12 mouse cellular contexts compared by ENCODE assay signal in genomic region chr9:104594550-104594949, GRCm38 (mm10). TPM values are rescaled to one million over a fixed set of nuclear protein-coding genes. Genes with fewer than 3 reads are reported as not detected.
DNase-seq lines count a peak whose midpoint lies in the region; ATAC-seq and TF ChIP-seq lines count a peak whose summit lies in the region.
"Had no signal": no experiment of that assay in that cellular context is flagged by ENCODE, and none has a peak within 500 bp of the region (broad histone marks: within the 10 kb centered on the region; RNA-seq: fewer than 3 reads in every experiment).

No protein-coding gene starts in this region.

- 26% methylated on average over 5 of the region's 5 CpGs for WGBS in forebrain, embryonic 15.5 days
- 65% methylated on average over 5 of the region's 5 CpGs for WGBS in forebrain, embryonic 11.5 days
- WGBS in midbrain, embryonic 13.5 days: 44% methylated on average over 5 of the region's 5 CpGs
- 54% methylated on average over 5 of the region's 5 CpGs for WGBS in midbrain, embryonic 11.5 days
- 31% methylated on average over 5 of the region's 5 CpGs for WGBS in neural tube, embryonic 15.5 days
- 44% methylated on average over 5 of the region's 5 CpGs for WGBS in intestine, postnatal 0 days

- no peaks in the 10 kb centered on the region for H3K27me3 ChIP-seq in forebrain, embryonic 15.5 days
- H3K27me3 ChIP-seq in forebrain, embryonic 11.5 days (ENCODE audit: control insufficient read depth, insufficient read depth, low read length): no peaks in the 10 kb centered on the region
- 0 out of 2 replicates have a peak, but pooled peaks cover 3% of the 10 kb centered on the region for H3K27me3 ChIP-seq in midbrain, embryonic 13.5 days
- H3K27me3 ChIP-seq in midbrain, embryonic 11.5 days (ENCODE audit: control insufficient read depth, insufficient read depth, low read length): no peaks in the 10 kb centered on the region
- H3K27me3 ChIP-seq in neural tube, embryonic 15.5 days (replicated peaks): peaks cover 11% of the 10 kb centered on the region; the same call in 1 of the 2 replicates
- no peaks in the 10 kb centered on the region for H3K27me3 ChIP-seq in intestine, postnatal 0 days (replicated peaks; ENCODE audit: control insufficient read depth, insufficient read depth, low read length)
- H3K27me3 ChIP-seq: lung, embryonic 15.5 days; neural tube, embryonic 12.5 days had no signal

- TF ChIP-seq CTCF in intestine, postnatal 0 days (IDR thresholded peaks at IDR 0.05; ENCODE audit: low read depth): no peak

- H3K9ac ChIP-seq in forebrain, embryonic 15.5 days (replicated peaks): no peak overlapping the region
- no peak overlapping the region for H3K9ac ChIP-seq in forebrain, embryonic 11.5 days (ENCODE audit: low read length)
- no peak overlapping the region for H3K9ac ChIP-seq in midbrain, embryonic 13.5 days (replicated peaks)
- no peak overlapping the region for H3K9ac ChIP-seq in midbrain, embryonic 11.5 days (ENCODE audit: low read length)
- no peak overlapping the region for H3K9ac ChIP-seq in neural tube, embryonic 15.5 days (replicated peaks)
- H3K9ac ChIP-seq in intestine, postnatal 0 days (ENCODE audit: low read depth, low read length): no peak overlapping the region
- H3K9ac ChIP-seq: lung, embryonic 15.5 days; neural tube, embryonic 12.5 days had no signal

- peak overlapping the region; percentile 42 for H3K27ac ChIP-seq in forebrain, embryonic 15.5 days (replicated peaks)
- no peak overlapping the region for H3K27ac ChIP-seq in forebrain, embryonic 11.5 days (ENCODE audit: low read depth, low read length)
- no peak overlapping the region for H3K27ac ChIP-seq in midbrain, embryonic 13.5 days
- H3K27ac ChIP-seq in midbrain, embryonic 11.5 days (ENCODE audit: low read depth, low read length): no peak overlapping the region
- H3K27ac ChIP-seq in neural tube, embryonic 15.5 days (replicated peaks): peak overlapping the region; percentile 29
- no peak overlapping the region for H3K27ac ChIP-seq in intestine, postnatal 0 days (ENCODE audit: low read depth, low read length)
- H3K27ac ChIP-seq: lung, embryonic 15.5 days; neural tube, embryonic 12.5 days had no signal

- H3K4me3 ChIP-seq in forebrain, embryonic 15.5 days: no peak overlapping the region
- no peak overlapping the region for H3K4me3 ChIP-seq in forebrain, embryonic 11.5 days (ENCODE audit: low read depth, low read length)
- no peak overlapping the region for H3K4me3 ChIP-seq in midbrain, embryonic 13.5 days (replicated peaks)
- no peak overlapping the region for H3K4me3 ChIP-seq in midbrain, embryonic 11.5 days (ENCODE audit: low read depth, low read length)
- no peak overlapping the region for H3K4me3 ChIP-seq in neural tube, embryonic 15.5 days (replicated peaks)
- no peak overlapping the region for H3K4me3 ChIP-seq in intestine, postnatal 0 days (ENCODE audit: low read depth, low read length)
- H3K4me3 ChIP-seq: lung, embryonic 15.5 days; neural tube, embryonic 12.5 days had no signal

- no peak overlapping the region for H3K4me2 ChIP-seq in forebrain, embryonic 15.5 days (replicated peaks)
- H3K4me2 ChIP-seq in forebrain, embryonic 11.5 days (ENCODE audit: low read depth, low read length, severe bottlenecking): no peak overlapping the region
- no peak overlapping the region for H3K4me2 ChIP-seq in midbrain, embryonic 13.5 days (replicated peaks)
- no peak overlapping the region for H3K4me2 ChIP-seq in midbrain, embryonic 11.5 days
- no peak overlapping the region for H3K4me2 ChIP-seq in neural tube, embryonic 15.5 days
- no peak overlapping the region for H3K4me2 ChIP-seq in intestine, postnatal 0 days (replicated peaks; ENCODE audit: low read depth)
- H3K4me2 ChIP-seq: lung, embryonic 15.5 days; neural tube, embryonic 12.5 days had no signal

- no peaks in the 10 kb centered on the region for H3K36me3 ChIP-seq in forebrain, embryonic 15.5 days
- H3K36me3 ChIP-seq in forebrain, embryonic 11.5 days (ENCODE audit: control insufficient read depth, insufficient read depth, low read length): no peaks in the 10 kb centered on the region
- no peaks in the 10 kb centered on the region for H3K36me3 ChIP-seq in midbrain, embryonic 13.5 days
- H3K36me3 ChIP-seq in midbrain, embryonic 11.5 days (ENCODE audit: control insufficient read depth, insufficient read depth, low read length): no peaks in the 10 kb centered on the region
- no peaks in the 10 kb centered on the region for H3K36me3 ChIP-seq in neural tube, embryonic 15.5 days
- no peaks in the 10 kb centered on the region for H3K36me3 ChIP-seq in intestine, postnatal 0 days (ENCODE audit: control insufficient read depth, insufficient read depth)
- H3K36me3 ChIP-seq: lung, embryonic 15.5 days; neural tube, embryonic 12.5 days had no signal

- DNase-seq in forebrain, embryonic 11.5 days (ENCODE audit: low spot score): no peak
- DNase-seq in midbrain, embryonic 11.5 days (ENCODE audit: low spot score, missing footprints): no peak
- DNase-seq in embryo, embryonic 11 days: peak; percentile 37
- DNase-seq in adipocyte (ENCODE audit: low spot score): no peak
- DNase-seq: heart, postnatal 14 days; spleen, adult 18-20 months had no signal

- H3K9me3 ChIP-seq in forebrain, embryonic 15.5 days: no peaks in the 10 kb centered on the region
- H3K9me3 ChIP-seq in forebrain, embryonic 11.5 days (ENCODE audit: control insufficient read depth, low read length): no peaks in the 10 kb centered on the region
- 0 out of 2 replicates have a peak, but pooled peaks cover 7% of the 10 kb centered on the region for H3K9me3 ChIP-seq in midbrain, embryonic 13.5 days
- no peaks in the 10 kb centered on the region for H3K9me3 ChIP-seq in midbrain, embryonic 11.5 days (ENCODE audit: control insufficient read depth, low read length)
- no peaks in the 10 kb centered on the region for H3K9me3 ChIP-seq in neural tube, embryonic 15.5 days (replicated peaks)
- no peaks in the 10 kb centered on the region for H3K9me3 ChIP-seq in intestine, postnatal 0 days (ENCODE audit: control insufficient read depth)
- H3K9me3 ChIP-seq: lung, embryonic 15.5 days; neural tube, embryonic 12.5 days had no signal

- peak; percentile 58; the same call in 1 of the 2 replicates for ATAC-seq in forebrain, embryonic 15.5 days (replicated peaks)
- no peak for ATAC-seq in forebrain, embryonic 11.5 days (replicated peaks; ENCODE audit: low FRiP score)
- peak; percentile 17; the same call in 1 of the 2 replicates for ATAC-seq in midbrain, embryonic 13.5 days
- ATAC-seq in midbrain, embryonic 11.5 days (ENCODE audit: low FRiP score): no peak
- peak; percentile 50; the same call in 1 of the 2 replicates for ATAC-seq in neural tube, embryonic 15.5 days (ENCODE audit: low FRiP score)
- ATAC-seq in intestine, postnatal 0 days: no peak

- H3K4me1 ChIP-seq in forebrain, embryonic 15.5 days: peaks cover 9% of the 10 kb centered on the region
- no peaks in the 10 kb centered on the region for H3K4me1 ChIP-seq in forebrain, embryonic 11.5 days (replicated peaks; ENCODE audit: control insufficient read depth, insufficient read depth, low read length)
- peaks cover 12% of the 10 kb centered on the region for H3K4me1 ChIP-seq in midbrain, embryonic 13.5 days (replicated peaks)
- no peaks in the 10 kb centered on the region for H3K4me1 ChIP-seq in midbrain, embryonic 11.5 days (ENCODE audit: control insufficient read depth, insufficient read depth, low read length)
- H3K4me1 ChIP-seq in neural tube, embryonic 15.5 days: peaks cover 13% of the 10 kb centered on the region
- no peaks in the 10 kb centered on the region for H3K4me1 ChIP-seq in intestine, postnatal 0 days (replicated peaks; ENCODE audit: control insufficient read depth, insufficient read depth, low read length)

RNA-seq across cellular contexts. Expression of gene Cpne4, which starts 47.5 kb away (rescaled TPM):
- 17.2 and 17.7 TPM in 2 replicates for polyA plus RNA-seq in forebrain, embryonic 15.5 days (2015; fragmentation: Nextera tagmentation; extraction: Ambion mirVana)
- polyA plus RNA-seq in forebrain, embryonic 11.5 days (2014; fragmentation: Nextera tagmentation; extraction: Ambion mirVana): 0.25 and 0.39 TPM in 2 replicates
- 10.7 and 11.2 TPM in 2 replicates for polyA plus RNA-seq in midbrain, embryonic 13.5 days (2015; fragmentation: Nextera tagmentation; extraction: Ambion mirVana)
- 2.0 and 2.1 TPM in 2 replicates for polyA plus RNA-seq in midbrain, embryonic 11.5 days (2014; fragmentation: Nextera tagmentation; extraction: Ambion mirVana)
- polyA plus RNA-seq in neural tube, embryonic 15.5 days (2015; fragmentation: Nextera tagmentation; extraction: Ambion mirVana): 15.5 and 17.4 TPM in 2 replicates
- polyA plus RNA-seq in intestine, postnatal 0 days (2015; fragmentation: Nextera tagmentation; extraction: Ambion mirVana): 2.3 and 2.5 TPM in 2 replicates

Comparison
In these comparisons a context has a peak if more than half of its experiments do, and no peak if none do; other contexts are left out.
1. ATAC-seq: peak in forebrain, embryonic 15.5 days (single experiment), midbrain, embryonic 13.5 days (single experiment) and neural tube, embryonic 15.5 days (single experiment); none in forebrain, embryonic 11.5 days (single experiment), midbrain, embryonic 11.5 days (single experiment) and intestine, postnatal 0 days (single experiment).
2. H3K27ac ChIP-seq: peak in forebrain, embryonic 15.5 days (single experiment) and neural tube, embryonic 15.5 days (single experiment); none in forebrain, embryonic 11.5 days (single experiment), midbrain, embryonic 13.5 days (single experiment), midbrain, embryonic 11.5 days (single experiment) and intestine, postnatal 0 days (single experiment).